Mouse (Mus musculus) kidney, embryonic 16.5 days (tissue): ENCODE data around the gene Ccm2. TPM values are rescaled to one million over a fixed set of nuclear protein-coding genes. Genes with fewer than 3 reads are reported as not detected.

Experiments
- ATAC-seq: fragments of 200-750 bp; cut with Nextera tagmentation; 2 replicates; pipeline ENCODE4 v1.8.0; 2017; ENCODE audit warnings: moderate TSS enrichment; ENCODE audit not compliant: low FRiP score, low TSS enrichment
- H3K27ac ChIP-seq: fragments of 300-500 bp; sonication (generic); 2 replicates; pipeline ENCODE4 v1.5.1; 2014; ENCODE audit warnings: low read length
- H3K27me3 ChIP-seq: fragments of 300-500 bp; sonication (generic); 2 replicates; pipeline ENCODE4 v1.6.1; 2014; ENCODE audit warnings: low read length, control low read depth, mixed read lengths; ENCODE audit not compliant: insufficient read depth
- H3K36me3 ChIP-seq: fragments of 300-500 bp; sonication (generic); 2 replicates; pipeline ENCODE4 v1.6.1; 2014; ENCODE audit warnings: low read length, control low read depth, mixed read lengths; ENCODE audit not compliant: insufficient read depth
- H3K4me1 ChIP-seq: fragments of 300-500 bp; sonication (generic); 2 replicates; pipeline ENCODE4 v1.6.1; 2014; ENCODE audit warnings: low read length, control low read depth, mixed read lengths; ENCODE audit not compliant: insufficient read depth
- H3K4me2 ChIP-seq: fragments of 300-500 bp; sonication (generic); replicated peaks from 2 replicates; pipeline ENCODE4 v1.6.1; 2014; ENCODE audit warnings: low read depth, low read length
- H3K4me3 ChIP-seq: fragments of 300-500 bp; sonication (generic); 2 replicates; pipeline ENCODE4 v1.5.1; 2014; ENCODE audit warnings: mild to moderate bottlenecking, low read length
- H3K9ac ChIP-seq: fragments of 300-500 bp; sonication (generic); replicated peaks from 2 replicates; pipeline ENCODE4 v1.6.1; 2014; ENCODE audit warnings: low read length
- H3K9me3 ChIP-seq: fragments of 300-500 bp; sonication (generic); 2 replicates; pipeline ENCODE4 v1.6.1; 2016; ENCODE audit warnings: low read length, control low read depth
- WGBS: fragments of 180-500 bp; shearing (Covaris S2); extraction: QIAGEN DNeasy Blood & Tissue Kit; methylation state at CpG from one replicate; pipeline ENCODE4 v1.1.7; 2014; 5-methylcytosine and 5-hydroxymethylcytosine counted together
- polyA plus RNA-seq: library from polyadenylated mRNA; unstranded; fragments of >200 nt; fragmentation: Nextera tagmentation; extraction: Ambion mirVana; gene quantifications from 2 replicates; pipeline ENCODE4 v1.2.1, GENCODE M21; 2015

Ccm2 gene
- polyA plus RNA-seq, 1 experiment from 2014 or later: 93.3 TPM

GRCm38 (mm10) chr11:6629655-6630054, 83.0 kb downstream of the Ccm2 start:
- Histone ChIP-seq H3K9me3 (0 out of 2 replicates have a peak, but pooled peaks cover 3% of the 10 kb centered on the region), H3K4me2 (no peak overlapping the region), H3K27me3 (no peaks in the 10 kb centered on the region), H3K36me3 (no peaks in the 10 kb centered on the region), H3K9ac (no peak overlapping the region), H3K4me3 (no peak overlapping the region), H3K4me1 (peaks cover 11% of the 10 kb centered on the region), H3K27ac (no peak overlapping the region)
- ATAC-seq: no peak

DNA sequence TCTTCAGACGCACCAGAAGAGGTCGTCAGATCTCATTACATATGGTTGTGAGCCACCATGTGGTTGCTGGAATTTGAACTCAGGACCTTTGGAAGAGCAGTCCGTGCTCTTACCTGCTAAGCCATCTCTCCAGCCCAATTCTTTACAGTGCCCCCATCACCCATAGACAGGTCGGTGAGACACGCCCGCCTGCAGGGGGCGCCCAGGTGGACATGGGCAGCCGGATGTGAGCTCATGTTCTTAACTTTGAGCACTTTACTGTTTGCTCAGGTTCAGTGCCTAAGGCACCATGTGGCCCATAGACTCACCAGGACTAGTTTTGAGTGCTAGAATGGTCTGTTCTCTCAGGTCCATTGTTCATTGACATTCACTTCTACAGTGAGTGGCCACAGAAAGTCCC, 89.5 kb downstream of the Ccm2 start:
- Histone ChIP-seq H3K36me3 (no peaks in the 10 kb centered on the region), H3K9me3 (0 out of 2 replicates have a peak, but pooled peaks cover 3% of the 10 kb centered on the region), H3K4me2 (no peak overlapping the region), H3K4me1 (no peaks in the 10 kb centered on the region), H3K27me3 (no peaks in the 10 kb centered on the region), H3K4me3 (no peak overlapping the region), H3K27ac (no peak overlapping the region), H3K9ac (no peak overlapping the region)
- ATAC-seq: no peak
- WGBS: 76% methylated on average over 8 of the region's 8 CpGs

DNA sequence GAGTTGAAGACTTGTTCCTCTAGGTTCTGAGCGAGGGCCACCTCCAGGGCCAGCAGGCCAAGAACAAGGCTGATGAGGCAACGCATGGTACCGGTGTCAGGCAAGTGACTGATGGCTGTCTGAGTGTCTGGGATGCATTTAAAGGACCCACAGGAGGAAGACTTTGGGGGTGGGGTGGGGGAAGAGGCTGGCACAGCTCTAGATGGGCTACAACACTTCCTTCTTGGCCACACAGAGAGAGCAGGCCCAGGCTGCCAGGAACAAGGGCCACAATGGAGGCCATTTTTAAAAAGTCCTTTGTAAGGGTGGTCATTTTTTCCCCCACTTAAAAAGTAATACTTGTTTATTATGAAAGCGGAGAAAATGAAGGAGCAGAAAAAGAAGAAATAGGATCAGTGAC, 91.8 kb downstream of the Ccm2 start, which contains the start of gene Wap:
Wap (minus strand) TSS at position 101 of the 400 bp plus-strand sequence.
- Histone ChIP-seq H3K27ac (no peak within 1 kb of the TSS), H3K27me3 (no peaks in the 10 kb centered on the region), H3K4me3 (no peak within 1 kb of the TSS), H3K4me1 (no peaks in the 10 kb centered on the region), H3K36me3 (no peaks in the 10 kb centered on the region), H3K9me3 (no peaks in the 10 kb centered on the region), H3K4me2 (no peak within 1 kb of the TSS), H3K9ac (no peak within 1 kb of the TSS)
- ATAC-seq: no peak
- 87% methylated on average over 4 of the region's 4 CpGs for whole genome bisulfite sequencing

GRCm38 (mm10) chr11:6639072-6639471, 92.4 kb downstream of the Ccm2 start:
- Histone ChIP-seq H3K4me1 (no peaks in the 10 kb centered on the region), H3K4me3 (no peak overlapping the region), H3K9ac (no peak overlapping the region), H3K4me2 (no peak overlapping the region), H3K9me3 (no peaks in the 10 kb centered on the region), H3K36me3 (no peaks in the 10 kb centered on the region), H3K27me3 (no peaks in the 10 kb centered on the region), H3K27ac (no peak overlapping the region)
- ATAC-seq: no peak
- WGBS: 78% methylated on average over 6 of the region's 6 CpGs

GRCm38 (mm10) chr11:6644566-6644965, 97.9 kb downstream of the Ccm2 start:
- no peak overlapping the region for H3K4me3 ChIP-seq

More at GRCm38 (mm10) chr11:6644566-6644965, 97.9 kb downstream of the Ccm2 start:
- Histone ChIP-seq H3K36me3 (no peaks in the 10 kb centered on the region), H3K4me1 (no peaks in the 10 kb centered on the region), H3K27me3 (no peaks in the 10 kb centered on the region), H3K9me3 (no peaks in the 10 kb centered on the region), H3K4me2 (no peak overlapping the region), H3K9ac (no peak overlapping the region), H3K27ac (no peak overlapping the region)
- 74% methylated on average over 6 of the region's 6 CpGs for WGBS
- no peak for ATAC-seq

Other genes with a start within 250 kb of the Ccm2 start
- gene Zmiz2, start 157.8 kb upstream of the Ccm2 start, polyA plus RNA-seq: 11.7 and 12.5 TPM in 2 replicates
- 4,884 and 4,942 TPM in 2 replicates for gene Ppia, start 131.4 kb upstream of the Ccm2 start, polyA plus RNA-seq
- 560 and 596 TPM in 2 replicates for gene H2afv, start 102.4 kb upstream of the Ccm2 start, polyA plus RNA-seq
- gene Purb, start 71.0 kb upstream of the Ccm2 start, polyA plus RNA-seq: 24.8 and 30.1 TPM in 2 replicates
- gene Myo1g, start 25.9 kb upstream of the Ccm2 start, polyA plus RNA-seq: 1.0 and 1.2 TPM in 2 replicates
- gene Nacad, start 59.2 kb downstream of the Ccm2 start, polyA plus RNA-seq: 1.9 and 2.0 TPM in 2 replicates
- gene Tbrg4, start 79.2 kb downstream of the Ccm2 start, polyA plus RNA-seq: 45.6 and 49.1 TPM in 2 replicates
- gene Wap, start 91.8 kb downstream of the Ccm2 start, polyA plus RNA-seq: not detected in 2 replicates
- gene Ramp3, start 111.6 kb downstream of the Ccm2 start, polyA plus RNA-seq: 15.4 and 16.5 TPM in 2 replicates